Mouse (Mus musculus) left cerebral cortex, postnatal 36 days (tissue): ENCODE measurements around the gene Art3. TPM values are rescaled to one million over a fixed set of nuclear protein-coding genes. Genes with fewer than 3 reads are reported as not detected.

ENCODE experiments used
- DNase-seq, 2 experiments: peaks; one replicate each; pipeline ENCODE4 v3.0.0; 2021 to 2022; ENCODE audit warnings: low spot score in 2 of 2, mixed read lengths in 1 of 2
- intact Hi-C: fragments of 180-260 bp; cut with DNase I; formaldehyde crosslinking; loops from one replicate; pipeline ENCODE4 v1.15.1; 2025
- total RNA-seq, 2 experiments: library from RNA; stranded (reverse); gene quantifications; 2 replicates each; pipeline ENCODE4 v1.2.3; 2021

Gene Art3
- total RNA-seq, 2 experiments from 2014 or later: 3.6 to 5.9 TPM

DNA sequence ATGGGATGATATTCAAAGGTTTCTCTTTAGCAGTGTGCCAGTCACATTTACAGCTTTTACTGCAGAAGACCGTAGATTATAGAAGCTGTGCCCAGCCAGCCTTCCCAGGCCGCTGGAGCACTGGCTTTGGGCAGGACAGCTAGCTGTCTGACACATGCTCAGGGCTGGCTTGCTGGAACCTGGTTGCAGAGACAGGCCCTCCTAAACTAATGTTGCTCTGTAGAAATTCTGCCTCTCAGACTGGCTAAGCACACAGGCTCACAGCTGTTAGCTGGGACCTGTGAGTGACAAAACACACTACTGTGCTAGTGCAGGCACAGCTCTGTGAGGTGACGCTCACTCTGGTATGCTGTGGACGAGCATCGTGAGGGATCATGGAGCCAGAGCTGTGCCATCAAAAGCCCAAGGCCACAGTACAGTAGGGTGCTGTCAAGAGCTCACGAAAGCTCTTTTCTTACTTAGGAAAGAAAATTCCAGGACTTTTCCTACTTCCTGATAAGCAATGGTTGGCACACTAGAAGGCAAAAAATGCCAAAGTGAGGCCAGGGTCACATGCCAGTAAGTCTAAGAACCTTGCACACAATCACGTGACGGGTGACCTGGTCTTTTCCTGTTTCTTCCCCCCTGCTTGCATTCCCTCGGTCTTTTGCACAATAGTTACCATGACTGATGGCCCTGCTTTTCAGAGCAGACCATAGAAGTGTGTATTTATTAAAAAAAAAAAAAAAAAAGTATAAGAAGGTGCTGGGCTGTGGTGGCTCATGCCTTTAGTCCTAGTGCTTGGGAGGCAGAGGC lies 77.9 kb downstream of the Art3 start:
- intact Hi-C loops: no loop called here

DNA sequence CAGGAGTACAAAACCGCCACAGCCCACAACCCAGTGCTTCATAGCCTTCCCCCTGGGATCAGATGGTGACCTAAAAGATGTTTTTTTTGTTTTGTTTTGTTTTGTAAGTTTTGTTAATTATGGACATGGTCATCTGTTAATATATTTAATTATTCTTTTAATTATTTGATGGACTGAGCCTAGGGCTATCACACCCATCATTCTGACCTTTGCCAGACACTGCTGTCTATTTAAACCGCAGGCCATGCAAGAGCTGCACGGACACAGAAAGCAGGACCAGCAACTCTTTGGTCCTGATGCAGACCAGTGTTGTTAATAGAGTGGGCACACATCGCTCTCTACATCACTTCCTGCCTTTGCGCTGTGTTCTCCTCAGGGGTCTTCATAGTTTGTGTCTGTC lies 78.9 kb downstream of the Art3 start:
- DNase-seq: no peak
- intact Hi-C loops: no loop called here

More for the DNA sequence above, 77.9 kb downstream of the Art3 start:
- no peak for DNase-seq

DNA sequence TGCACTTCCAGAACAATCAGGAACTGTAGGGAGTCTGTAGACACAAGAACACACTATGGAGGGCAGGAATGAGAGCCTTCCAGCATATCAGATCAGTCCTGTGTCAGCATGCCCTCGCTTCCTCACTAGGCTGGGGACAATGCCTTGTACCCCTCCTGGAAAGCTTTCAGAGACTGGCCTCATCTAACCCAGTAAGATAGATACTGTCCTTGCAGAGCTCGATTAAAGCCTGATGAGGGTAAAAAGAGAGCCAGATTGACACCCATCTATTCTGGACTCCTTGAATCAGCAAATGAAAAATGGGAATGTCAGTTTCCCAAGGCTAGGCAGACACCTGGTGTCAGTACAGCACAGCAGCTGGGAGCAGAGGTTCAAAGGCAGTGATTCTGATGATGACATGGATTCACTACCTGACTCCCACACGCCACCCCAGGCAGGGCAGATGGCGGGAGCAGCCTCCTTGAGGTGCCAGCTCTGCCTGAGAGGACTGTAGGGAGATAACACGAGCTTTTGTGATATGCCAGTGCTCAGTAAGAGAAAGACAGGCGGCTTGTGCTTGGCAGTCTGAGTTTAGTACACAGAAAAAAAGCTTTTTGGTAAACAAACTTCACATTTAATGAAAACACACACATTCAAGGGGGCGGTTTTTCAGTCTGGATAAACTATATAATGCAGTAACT lies 80.0 kb downstream of the Art3 start:
- intact Hi-C loops: no loop called here

DNA sequence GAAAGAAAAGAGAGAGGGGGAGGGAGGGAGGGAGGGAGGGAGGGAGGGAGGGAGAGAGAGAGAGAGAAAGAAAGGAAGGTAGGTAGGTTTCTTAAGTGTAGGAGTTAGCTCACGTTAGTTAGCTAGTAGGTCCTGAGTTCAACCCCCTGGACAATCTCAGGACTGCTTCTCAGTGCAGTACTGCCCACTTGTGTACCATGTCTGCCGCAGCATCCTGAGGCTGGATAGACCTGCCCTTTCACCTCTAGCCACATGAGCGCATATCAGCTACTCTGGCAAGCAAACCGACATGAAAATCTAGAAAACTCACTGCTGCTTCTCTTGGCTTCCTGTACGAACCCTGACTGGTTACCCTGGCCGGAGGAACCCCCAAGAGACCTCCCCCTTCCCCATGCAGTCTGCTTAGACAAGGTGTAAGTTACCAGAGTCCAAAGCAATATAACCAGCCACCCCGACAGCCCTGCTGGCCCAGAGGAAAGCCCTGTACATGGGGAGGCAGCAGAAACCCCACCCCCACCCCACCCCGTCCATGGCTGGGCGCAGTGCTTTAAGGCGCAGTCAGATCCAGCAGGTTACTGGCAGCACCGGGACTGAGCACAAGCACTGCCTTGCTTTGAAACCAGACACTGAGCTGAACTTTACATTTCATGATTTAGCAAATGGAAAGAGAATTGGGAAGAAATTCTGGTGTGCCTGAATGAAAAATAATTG lies 81.8 kb downstream of the Art3 start:
- no peak for DNase-seq
- intact Hi-C loops: no loop called here

More for the DNA sequence above, 80.0 kb downstream of the Art3 start:
- DNase-seq: no peak

GRCm38 (mm10) chr5:92413982-92414375 lies 82.4 kb downstream of the Art3 start:
- intact Hi-C loops: no loop called here
- no peak for DNase-seq

GRCm38 (mm10) chr5:92424126-92424525 lies 92.5 kb downstream of the Art3 start:
- intact Hi-C loops: no loop called here
- no peak for DNase-seq

GRCm38 (mm10) chr5:92430723-92431122 lies 99.1 kb downstream of the Art3 start:
- DNase-seq: peak in 1 of 2 experiments; percentile 15

DNA sequence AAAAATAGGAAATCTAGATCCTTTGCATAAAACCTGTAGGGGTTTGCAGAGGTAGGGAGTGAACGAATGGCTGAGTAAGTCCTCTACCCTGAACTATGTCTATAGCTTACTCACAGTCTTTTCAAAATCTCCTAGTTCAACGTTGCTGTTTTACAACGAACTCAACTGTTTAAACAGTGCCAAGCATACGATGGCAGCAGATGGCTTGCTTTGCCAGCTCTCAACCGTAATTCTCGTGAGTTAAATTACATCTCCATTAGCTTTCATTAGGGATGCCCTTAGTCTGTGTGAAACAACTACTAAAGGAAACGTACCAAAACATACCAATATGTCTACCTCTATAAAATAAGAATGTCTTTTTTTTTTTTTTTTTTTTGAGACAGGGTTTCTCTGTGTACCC lies 100.0 kb downstream of the Art3 start:
- no peak for DNase-seq
- intact Hi-C loops: loop anchor here (5.0 kb wide), 1 partner anchor 76 kb away; the partner anchor contains the start of gene Scarb2

More at GRCm38 (mm10) chr5:92430723-92431122, 99.1 kb downstream of the Art3 start:
- intact Hi-C loops: loop anchor here (5.0 kb wide), 1 partner anchor 77 kb away; the partner anchor contains the start of gene Scarb2

DNA sequence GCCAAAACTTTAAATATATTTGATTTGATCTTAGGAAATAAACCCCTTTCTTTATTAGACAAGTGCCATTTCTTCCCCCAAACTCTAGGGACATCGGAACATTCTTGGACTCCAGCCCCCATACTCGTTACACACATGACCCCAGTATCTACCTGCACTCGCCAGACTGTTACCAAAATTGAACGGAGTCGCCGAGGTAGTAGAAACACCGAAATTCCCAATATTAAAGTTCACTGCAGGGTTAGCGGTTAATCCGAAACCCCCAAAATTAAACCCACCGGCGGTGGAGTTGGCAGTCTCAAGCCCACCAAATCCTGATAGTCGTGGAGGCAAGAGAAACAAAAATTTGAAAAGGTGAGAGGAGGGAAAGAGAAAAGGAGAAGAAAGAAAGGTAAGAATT lies 102.4 kb downstream of the Art3 start:
- intact Hi-C loops: loop anchor here (5.0 kb wide), 1 partner anchor 73 kb away; the partner anchor contains the start of gene Scarb2
- no peak for DNase-seq

DNA sequence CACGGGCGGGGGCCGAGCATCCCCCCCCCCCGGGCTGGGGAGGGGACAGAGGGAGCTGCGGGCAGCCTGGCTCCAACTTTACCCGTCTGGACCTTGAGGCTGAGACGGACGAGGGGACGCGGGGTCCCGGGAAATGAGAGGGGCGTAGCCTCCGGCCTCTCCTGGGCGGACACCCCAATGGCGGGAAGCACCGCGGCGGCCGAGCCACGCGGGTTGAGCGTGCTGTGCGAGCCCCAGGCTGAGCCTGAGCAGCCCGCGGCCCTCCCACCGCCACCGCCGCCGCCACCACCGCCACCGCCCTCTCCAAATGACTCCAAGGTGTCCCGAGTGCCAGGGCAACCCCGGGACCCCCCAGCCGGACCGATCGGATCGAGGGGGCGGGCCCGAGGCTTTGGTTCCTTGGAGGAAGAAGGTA lies 103.0 kb downstream of the Art3 start:
- DNase-seq: no peak
- intact Hi-C loops: loop anchor here (5.0 kb wide), 1 partner anchor 73 kb away; the partner anchor contains the start of gene Scarb2

DNA sequence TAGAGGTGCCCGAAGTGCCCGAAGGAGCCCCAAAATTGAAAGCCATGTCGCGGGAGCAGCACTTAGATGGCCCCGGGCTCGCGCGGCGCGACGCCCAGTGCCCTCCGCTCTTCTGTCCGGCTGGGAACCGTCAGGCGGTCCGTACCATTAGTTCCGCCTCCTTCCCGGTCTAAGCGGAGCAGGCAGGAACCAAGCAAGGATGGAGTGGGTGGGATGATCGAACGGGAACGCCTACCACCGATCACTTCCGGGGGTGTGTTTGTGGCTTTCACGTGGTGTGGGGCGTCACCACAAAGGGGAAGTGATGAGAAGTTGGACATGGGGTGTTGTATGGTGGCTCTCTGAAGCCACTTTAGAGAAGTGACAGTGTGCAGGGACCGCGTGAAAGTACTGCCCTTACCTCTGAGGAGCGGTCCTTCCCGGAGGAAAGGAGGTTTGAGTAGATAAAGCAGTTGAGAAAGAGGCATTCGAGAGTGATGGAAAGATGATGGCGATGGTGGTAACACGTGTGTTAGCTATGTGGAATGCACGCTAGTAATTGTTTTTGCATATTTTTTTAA lies 103.5 kb downstream of the Art3 start, which contains the start of gene Nup54:
Gene Nup54, minus strand, starts transcription at position 195 of the 560 bp plus-strand sequence.
- intact Hi-C loops: no loop called here
- peak; percentile 95 to 97 for DNase-seq

GRCm38 (mm10) chr5:92438540-92438939 lies 106.9 kb downstream of the Art3 start:
- intact Hi-C loops: no loop called here
- DNase-seq: no peak

DNA sequence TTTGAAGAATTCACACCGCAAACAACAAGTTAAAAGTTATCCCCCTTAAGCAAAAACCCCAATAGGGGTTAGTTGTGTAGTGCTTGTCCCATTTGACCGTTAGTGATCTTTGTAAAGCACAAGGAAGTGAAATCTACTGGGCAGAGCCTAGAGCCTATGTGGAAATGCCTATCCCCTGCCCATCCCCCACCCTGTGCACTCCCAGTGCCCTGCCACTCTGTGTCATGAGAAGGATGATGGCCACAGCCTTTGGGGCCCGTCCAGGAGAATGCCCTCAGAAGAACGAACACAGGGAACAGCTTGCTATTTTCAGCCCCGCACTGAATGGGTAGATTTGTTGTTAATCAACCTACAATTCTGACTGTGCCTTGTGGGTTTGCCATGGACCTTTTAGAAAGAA lies 109.9 kb downstream of the Art3 start:
- no peak for DNase-seq
- intact Hi-C loops: no loop called here

- intact Hi-C loops: no loop called here
- DNase-seq: no peak
Measured at GRCm38 (mm10) chr5:92442914-92443313, 111.3 kb downstream of the Art3 start.

GRCm38 (mm10) chr5:92445016-92445415 lies 113.4 kb downstream of the Art3 start:
- intact Hi-C loops: no loop called here

GRCm38 (mm10) chr5:92446736-92447135 lies 115.1 kb downstream of the Art3 start:
- intact Hi-C loops: no loop called here
- no peak for DNase-seq

More at GRCm38 (mm10) chr5:92445016-92445415, 113.4 kb downstream of the Art3 start:
- DNase-seq: no peak

DNA sequence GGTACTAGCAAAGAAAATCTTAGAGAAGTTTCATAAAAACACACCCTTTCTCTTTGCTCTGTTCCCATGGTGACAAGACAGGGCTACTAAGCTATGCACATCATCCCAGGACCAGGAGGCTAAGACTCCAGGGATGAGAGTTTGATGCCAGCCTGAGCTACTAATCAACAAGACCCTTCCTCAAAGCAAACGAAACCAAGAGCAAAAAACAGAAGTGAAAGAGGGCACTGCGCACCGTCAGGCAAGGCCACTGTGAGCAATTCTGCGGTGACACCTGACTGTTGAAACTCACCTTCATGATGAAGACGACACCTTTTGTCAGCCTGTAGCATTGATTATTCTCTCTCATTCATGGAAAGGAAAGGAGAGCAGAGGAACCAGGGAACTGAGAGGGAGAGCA lies 121.2 kb downstream of the Art3 start:
- intact Hi-C loops: no loop called here
- DNase-seq: no peak

DNA sequence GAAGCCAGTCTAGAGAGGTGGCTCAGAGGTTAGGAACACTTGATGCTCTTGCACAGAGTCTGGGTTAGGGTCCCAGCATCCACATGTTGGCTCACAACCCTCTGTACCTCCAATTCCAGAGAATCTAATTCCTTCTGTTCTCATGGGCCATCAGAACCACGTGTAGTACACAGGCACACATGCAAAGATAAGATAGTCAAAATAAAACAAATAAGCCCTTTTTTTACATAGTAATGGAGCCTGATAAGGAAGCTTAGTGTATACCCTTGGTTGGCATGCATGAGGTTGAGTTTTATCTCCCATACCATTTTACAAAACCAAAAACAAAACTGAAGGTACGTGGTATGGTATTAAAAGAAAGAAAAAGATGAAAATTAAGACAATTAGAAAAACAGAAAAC lies 125.8 kb downstream of the Art3 start:
- intact Hi-C loops: no loop called here

GRCm38 (mm10) chr5:92458726-92459125 lies 127.1 kb downstream of the Art3 start:
- intact Hi-C loops: no loop called here

More for the DNA sequence above, 125.8 kb downstream of the Art3 start:
- DNase-seq: no peak

More at GRCm38 (mm10) chr5:92458726-92459125, 127.1 kb downstream of the Art3 start:
- DNase-seq: no peak
